ENCODE assay signal across 9 mouse cellular contexts in the genomic region with DNA sequence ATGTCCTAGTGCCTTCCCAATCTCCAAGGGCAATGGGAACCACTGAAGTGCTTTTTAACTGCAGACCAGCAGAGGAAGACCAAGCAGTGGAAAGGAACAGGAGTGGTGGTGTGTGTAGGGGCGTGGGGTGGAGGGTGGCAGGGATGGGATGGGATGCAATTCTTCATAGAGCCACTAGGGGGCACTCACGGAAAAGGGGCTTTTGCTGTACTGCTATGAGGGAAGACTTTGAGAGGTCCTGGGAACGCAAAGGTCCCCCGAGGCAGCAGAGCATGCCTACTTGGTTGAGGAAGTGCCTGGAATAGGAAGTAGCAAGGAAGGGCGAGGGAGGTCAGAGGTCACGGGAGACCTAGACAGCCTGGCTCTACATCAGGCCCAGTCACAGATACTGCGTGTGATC.
DNase-seq lines count a peak whose midpoint lies in the region; ATAC-seq and TF ChIP-seq lines count a peak whose summit lies in the region.
"Had no signal": no experiment of that assay in that cellular context is flagged by ENCODE, and none has a peak within 500 bp of the region (broad histone marks: within the 10 kb centered on the region; RNA-seq: fewer than 3 reads in every experiment).

No protein-coding gene starts in this region.

- peaks cover 3% of the 10 kb centered on the region; the same call in 1 of the 2 replicates for H3K27me3 ChIP-seq in small intestine, adult 2 months (ENCODE audit: control insufficient read depth, insufficient read depth, low read length)

- peak; percentile 71 for TF ChIP-seq CTCF in lung, adult 2 months (IDR thresholded peaks at IDR 0.05; ENCODE audit: insufficient read depth, low read length)
- TF ChIP-seq CTCF in bone marrow macrophage, adult 2 months (IDR thresholded peaks at IDR 0.05; ENCODE audit: low read depth, low read length) = peak; percentile 96
- TF ChIP-seq CTCF in small intestine, adult 2 months (IDR thresholded peaks at IDR 0.05; ENCODE audit: extremely low read depth, insufficient read length, insufficient replicate concordance, low read depth, low read length) = peak; percentile 87; the same call in 1 of the 2 replicates

- ATAC-seq in CD4-positive, CD25-positive, alpha-beta regulatory T cell, adult 4 months = no peak

- 59% methylated on average over 7 of the region's 7 CpGs for WGBS in lung, adult 2 months
- 51% methylated on average over 7 of the region's 7 CpGs for WGBS in small intestine, adult 2 months

- H3K27ac ChIP-seq in bone marrow macrophage, adult 2 months (ENCODE audit: insufficient read depth, low read depth, low read length) = no peak overlapping the region
- H3K27ac ChIP-seq in small intestine, adult 2 months (ENCODE audit: insufficient read depth, low read depth, low read length) = no peak overlapping the region

- H3K4me1 ChIP-seq in lung, adult 2 months (ENCODE audit: control insufficient read depth, insufficient read depth, low read length) = no peaks in the 10 kb centered on the region
- no peaks in the 10 kb centered on the region for H3K4me1 ChIP-seq in bone marrow macrophage, adult 2 months (ENCODE audit: control insufficient read depth, insufficient read depth, low read length)
- H3K4me1 ChIP-seq in small intestine, adult 2 months (ENCODE audit: control insufficient read depth, insufficient read depth, insufficient read length, low read length) = no peaks in the 10 kb centered on the region

- no peaks in the 10 kb centered on the region for H3K36me3 ChIP-seq in small intestine, adult 2 months (ENCODE audit: control insufficient read depth, insufficient read depth, low read length)

- no peak for TF ChIP-seq POLR2A in lung, adult 2 months (IDR thresholded peaks at IDR 0.05; ENCODE audit: borderline replicate concordance, extremely low read depth, low read depth, low read length)
- no peak for TF ChIP-seq POLR2A in bone marrow macrophage, adult 2 months (IDR thresholded peaks at IDR 0.05; ENCODE audit: borderline replicate concordance, low read depth, low read length)
- TF ChIP-seq POLR2A in small intestine, adult 2 months (IDR thresholded peaks at IDR 0.05; ENCODE audit: low read depth, low read length) = no peak

- peak; percentile 51 for DNase-seq in CD4-positive, CD25-positive, alpha-beta regulatory T cell, adult 2 months (ENCODE audit: low read depth, low spot score)
- peak; percentile 18 for DNase-seq in lung, adult 2 months
- DNase-seq in lung, adult 18-20 months = no peak
- no peak for DNase-seq in urinary bladder, postnatal 10 days (ENCODE audit: low spot score)
- DNase-seq in heart, adult 8-10 months (ENCODE audit: low spot score) = no peak
- DNase-seq: kidney, postnatal 10 days had no signal

- no peak overlapping the region for H3K4me3 ChIP-seq in lung, adult 2 months (replicated peaks; ENCODE audit: extremely low read depth, low read depth, low read length)
- no peak overlapping the region for H3K4me3 ChIP-seq in bone marrow macrophage, adult 2 months (ENCODE audit: insufficient read depth, low read length)
- no peak overlapping the region for H3K4me3 ChIP-seq in small intestine, adult 2 months (ENCODE audit: low read depth, low read length)

Comparison
In these comparisons a context has a peak if more than half of its experiments do, and no peak if none do; other contexts are left out.
1. DNase-seq: peak in CD4-positive, CD25-positive, alpha-beta regulatory T cell, adult 2 months (single experiment) and lung, adult 2 months (single experiment); none in lung, adult 18-20 months (0 of 2), urinary bladder, postnatal 10 days (single experiment) and heart, adult 8-10 months (single experiment).
2. Peak in every context shown above with its lines, with median percentiles within 50 percentile points of each other: CTCF ChIP-seq.